Mouse (Mus musculus) lung, postnatal 25 days (tissue): Measurements from ENCODE around the gene Prr18.
A peak's percentile ranks its signal among the peaks of the same experiment; 100 is the strongest.
"Not testable (repeated sequence)": the region's sequence is repeated elsewhere in the genome, so short reads cannot be mapped to it uniquely, and the experiment has no call there.

Source experiments
- DNase-seq: peaks from one replicate; pipeline ENCODE4 v3.0.0; 2022; ENCODE audit warnings: low spot score

Gene Prr18

DNA sequence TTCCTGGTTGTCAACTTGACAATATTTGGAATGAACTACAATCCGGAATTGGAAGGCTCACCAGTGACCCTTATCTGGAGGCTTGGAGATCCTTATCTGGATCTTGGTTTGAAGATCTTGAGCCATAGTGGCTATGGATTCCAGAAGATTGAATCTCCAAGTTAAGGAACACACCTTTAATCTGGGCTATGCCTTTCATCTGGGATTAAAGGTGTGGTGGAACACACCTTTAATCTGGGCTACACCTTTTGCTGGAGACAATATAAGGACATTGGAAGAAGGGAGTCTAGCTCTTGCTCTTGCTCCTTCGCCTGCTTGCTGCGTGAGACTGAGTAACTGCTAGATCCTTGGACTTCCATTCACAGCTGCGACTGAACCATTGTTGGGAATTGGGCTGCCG lies at the start of gene Prr18:
TSS of gene Prr18 (plus strand) at position 301 of the 400 bp plus-strand sequence.
- not testable (repeated sequence) for DNase-seq

GRCm38 (mm10) chr17:8289993-8290679 lies 47.1 kb upstream of the Prr18 start:
- no peak for DNase-seq

DNA sequence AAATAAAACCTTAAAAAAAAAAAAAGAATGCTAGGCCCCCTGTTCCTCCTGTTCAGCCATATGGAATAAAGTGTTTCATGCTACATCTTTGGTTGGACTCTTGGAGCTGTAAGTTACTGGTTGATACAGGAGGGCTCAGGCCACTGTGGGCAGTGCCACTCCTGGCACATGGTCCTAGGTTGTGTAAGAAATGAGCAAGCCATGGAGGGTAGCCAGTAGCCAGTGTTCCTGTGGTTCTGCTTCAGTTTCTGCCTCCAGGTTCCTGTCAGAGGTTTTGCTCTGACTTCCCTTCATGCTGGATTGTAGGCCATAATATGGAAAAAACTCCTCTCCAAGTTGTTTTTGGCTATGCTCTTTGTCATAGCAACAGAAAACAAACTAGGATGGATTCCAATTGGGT lies 46.5 kb upstream of the Prr18 start:
- no peak for DNase-seq

DNA sequence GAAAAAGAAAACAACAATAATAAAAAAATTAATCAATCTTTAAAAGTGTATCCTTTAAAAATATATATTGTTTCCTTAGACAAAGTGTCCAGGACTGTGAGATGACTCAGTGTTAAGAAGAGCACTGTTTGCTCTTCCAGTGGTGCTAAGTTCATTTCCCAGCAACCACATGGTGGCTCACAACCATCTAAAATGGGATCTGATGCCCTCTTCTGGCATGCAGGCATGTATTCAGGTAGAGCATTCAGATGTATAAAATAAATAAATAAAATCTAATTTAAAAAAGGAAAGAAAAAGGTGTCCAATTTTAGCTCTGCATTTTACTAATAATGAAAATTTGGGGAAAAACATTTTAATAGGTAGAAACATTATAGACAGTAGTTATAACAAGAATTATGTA lies 41.4 kb upstream of the Prr18 start:
- no peak for DNase-seq

DNA sequence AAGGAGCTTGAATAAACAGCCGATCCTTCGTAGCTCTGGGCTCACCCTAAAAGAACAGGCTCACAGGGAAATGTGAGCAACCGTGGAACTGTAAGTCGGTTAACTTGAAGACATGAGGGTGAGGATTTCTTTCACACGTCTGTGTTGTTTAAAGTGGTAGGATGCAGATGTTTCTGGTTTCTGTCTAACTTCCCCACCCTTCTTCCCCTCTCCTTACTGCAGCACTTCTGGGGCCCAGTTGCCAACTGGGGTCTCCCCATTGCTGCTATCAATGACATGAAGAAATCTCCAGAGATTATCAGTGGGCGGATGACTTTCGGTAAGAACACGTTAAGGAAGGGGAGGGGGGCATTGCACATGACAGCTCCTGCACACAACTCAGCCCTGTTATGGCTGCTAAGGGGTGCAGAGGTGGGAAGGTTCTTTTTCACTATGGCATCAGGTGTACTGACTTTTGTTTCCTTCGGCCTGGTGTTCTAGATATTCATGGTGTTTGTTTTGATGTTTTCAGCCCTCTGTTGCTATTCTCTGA lies 40.9 kb upstream of the Prr18 start:
- no peak for DNase-seq

- no peak for DNase-seq
Observed at GRCm38 (mm10) chr17:8297746-8298145, 39.5 kb upstream of the Prr18 start.

DNA sequence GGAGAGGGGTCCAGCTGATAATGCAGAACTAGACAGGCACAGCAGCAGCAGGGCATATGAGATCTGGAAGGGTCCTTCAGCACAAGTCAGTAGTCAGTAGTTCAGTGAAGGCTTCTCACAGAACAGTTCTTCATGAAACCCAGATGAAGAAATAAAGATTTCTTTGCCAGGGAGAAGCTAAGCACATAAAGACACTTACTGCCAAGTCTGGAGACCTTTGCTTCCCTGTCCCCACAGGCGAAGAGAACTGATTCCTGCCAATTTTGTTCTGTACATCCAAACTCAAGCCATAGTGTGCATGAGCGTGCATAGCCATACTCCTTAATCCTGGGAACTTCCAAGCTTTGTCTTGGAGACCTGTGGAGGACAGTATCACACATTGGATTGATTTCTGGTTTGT lies 39.0 kb upstream of the Prr18 start:
- no peak for DNase-seq

DNA sequence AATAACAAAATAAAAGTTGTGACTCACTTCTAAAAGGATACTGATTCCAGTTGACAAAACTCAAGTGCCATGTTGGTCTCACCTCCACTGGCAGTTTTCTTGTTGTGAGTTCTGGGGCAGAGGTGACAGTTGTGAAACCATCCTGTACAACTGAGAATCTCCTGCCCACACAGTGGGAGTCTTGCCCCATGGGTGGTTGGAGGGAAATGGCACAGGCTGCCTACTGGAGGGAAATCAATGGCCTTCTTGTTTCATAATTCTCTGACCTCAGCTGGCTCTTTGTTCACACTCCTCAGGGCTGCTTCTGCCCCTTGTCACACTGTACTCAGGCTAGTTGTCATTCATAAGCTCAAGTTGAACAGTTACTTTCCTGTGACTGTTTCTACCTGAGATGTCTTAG lies 37.7 kb upstream of the Prr18 start:
- peak; percentile 35 for DNase-seq

GRCm38 (mm10) chr17:8301515-8301914 lies 35.7 kb upstream of the Prr18 start:
- no peak for DNase-seq

GRCm38 (mm10) chr17:8302772-8303438 lies 34.4 kb upstream of the Prr18 start:
- no peak for DNase-seq

DNA sequence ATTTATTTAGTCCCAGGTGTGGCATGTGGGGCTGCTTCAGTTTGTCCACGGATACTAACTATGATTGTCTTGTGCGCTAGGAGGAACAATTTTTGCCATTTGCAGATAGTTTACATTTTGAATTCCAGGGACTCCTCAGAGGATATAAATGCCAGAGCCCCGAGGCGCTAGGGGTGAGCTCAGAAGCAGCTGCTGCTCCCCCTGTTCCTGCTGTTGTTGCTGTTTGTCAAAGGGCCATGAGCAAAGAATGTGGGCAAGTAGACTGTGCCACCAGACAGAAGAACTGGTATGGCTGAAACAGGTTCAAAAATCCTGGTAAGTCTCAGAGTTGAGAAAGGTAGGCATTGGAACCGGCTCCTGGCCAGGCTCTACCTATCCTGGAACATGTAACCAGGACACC lies 33.6 kb upstream of the Prr18 start:
- DNase-seq, result no peak

DNA sequence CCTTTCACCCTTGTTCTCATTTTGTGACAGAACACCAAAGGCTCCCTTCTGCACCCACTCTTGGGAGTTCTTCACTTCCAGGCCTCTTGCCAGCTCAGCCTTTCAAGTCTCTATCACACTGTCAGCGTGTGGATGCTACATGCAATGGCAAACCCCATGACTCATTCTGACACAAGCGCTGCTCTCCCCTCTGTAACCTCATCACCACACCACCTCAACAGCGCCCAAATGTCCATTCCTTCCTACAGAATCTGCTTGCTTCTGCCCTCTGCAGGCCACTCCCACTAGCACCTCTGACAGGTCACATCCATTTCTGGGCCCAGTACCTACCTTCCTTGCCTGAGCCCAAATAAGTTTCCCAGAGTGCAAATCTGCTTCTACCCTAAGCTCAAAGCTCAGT lies 31.5 kb upstream of the Prr18 start:
- DNase-seq, result no peak

DNA sequence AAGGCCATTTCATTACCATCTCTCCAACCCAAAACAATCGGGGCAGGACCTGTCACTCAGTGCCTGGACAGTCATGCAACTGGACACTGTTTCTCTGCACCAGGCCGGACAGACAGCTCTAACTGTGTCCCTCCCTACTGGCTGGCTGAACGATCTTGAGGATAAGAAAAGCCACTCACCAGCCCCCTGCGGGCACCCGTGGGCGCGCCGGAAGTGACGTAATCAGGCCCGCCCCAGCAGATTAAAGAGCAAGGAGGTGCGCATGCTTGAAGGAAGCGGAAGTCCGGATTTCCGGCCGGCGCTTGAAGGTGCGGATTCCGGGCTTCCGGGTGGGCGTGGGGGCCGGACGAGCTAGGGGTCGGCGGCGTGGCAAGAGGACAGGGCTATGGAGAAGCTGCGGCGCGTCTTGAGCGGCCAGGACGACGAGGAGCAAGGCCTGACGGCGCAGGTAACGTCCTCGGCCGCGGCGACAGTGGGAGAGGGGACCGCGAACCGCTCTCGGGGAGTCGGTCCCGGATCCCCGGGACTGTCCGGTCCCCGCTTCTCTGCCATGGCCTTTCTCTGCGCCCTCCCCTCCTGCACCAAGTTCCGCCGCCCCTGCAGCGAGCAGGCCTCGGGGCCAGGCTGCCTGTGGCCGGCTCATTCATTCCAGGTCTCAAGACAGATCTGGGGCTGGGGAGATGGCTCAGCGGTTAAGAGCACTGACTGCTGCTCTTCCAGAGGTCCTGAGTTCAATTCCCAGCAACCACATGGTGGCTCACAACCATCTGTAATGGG lies 26.2 kb upstream of the Prr18 start, which contains the start of gene Sft2d1:
TSS of gene Sft2d1 (plus strand) at position 265 of the 777 bp plus-strand sequence.
- peak; percentile 96 for DNase-seq

DNA sequence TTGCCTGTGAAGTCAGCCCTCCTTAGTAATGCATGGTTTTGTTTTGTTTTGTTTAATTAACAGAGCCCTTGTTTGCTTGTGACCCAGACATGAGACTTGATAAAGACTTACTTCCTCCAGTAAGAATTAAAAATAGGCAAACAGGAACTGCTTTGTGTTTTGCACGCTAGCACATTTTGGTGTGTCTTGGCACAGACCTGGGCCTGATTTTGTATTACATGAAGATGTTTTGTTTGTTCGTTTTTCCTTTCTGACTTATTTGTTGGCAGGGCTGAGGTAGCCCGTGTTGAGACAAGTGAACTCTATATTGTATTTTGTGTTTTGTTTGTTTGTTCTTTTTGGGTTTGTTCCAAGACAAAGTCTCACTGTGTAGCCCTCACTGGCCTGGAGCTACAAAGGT lies 25.5 kb upstream of the Prr18 start:
- peak; percentile 31 for DNase-seq

DNA sequence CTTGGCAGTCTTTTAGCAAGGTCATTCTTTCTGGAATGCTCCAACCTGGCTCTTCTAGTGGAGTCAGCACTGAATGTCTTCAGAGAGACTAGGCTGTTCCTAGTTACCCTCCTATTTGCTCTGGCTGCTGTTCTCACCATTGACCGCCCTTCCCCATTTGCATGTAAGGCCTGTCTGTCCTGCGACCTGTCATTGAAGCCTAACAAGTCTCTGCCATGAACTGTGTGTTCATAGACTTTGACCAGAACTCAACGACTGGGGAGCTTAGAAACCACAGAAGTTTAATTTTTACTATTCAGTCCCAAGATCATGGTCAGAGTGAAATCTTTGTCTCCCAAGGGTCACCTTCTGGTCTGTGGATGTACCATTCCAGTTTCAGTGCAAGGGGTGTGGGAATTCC lies 23.3 kb upstream of the Prr18 start:
- DNase-seq, result no peak

- DNase-seq, result peak; percentile 67
Observed at GRCm38 (mm10) chr17:8316251-8316650, 21.0 kb upstream of the Prr18 start.

- DNase-seq, result not testable (repeated sequence)
Observed at GRCm38 (mm10) chr17:8326877-8327276, 10.4 kb upstream of the Prr18 start.

DNA sequence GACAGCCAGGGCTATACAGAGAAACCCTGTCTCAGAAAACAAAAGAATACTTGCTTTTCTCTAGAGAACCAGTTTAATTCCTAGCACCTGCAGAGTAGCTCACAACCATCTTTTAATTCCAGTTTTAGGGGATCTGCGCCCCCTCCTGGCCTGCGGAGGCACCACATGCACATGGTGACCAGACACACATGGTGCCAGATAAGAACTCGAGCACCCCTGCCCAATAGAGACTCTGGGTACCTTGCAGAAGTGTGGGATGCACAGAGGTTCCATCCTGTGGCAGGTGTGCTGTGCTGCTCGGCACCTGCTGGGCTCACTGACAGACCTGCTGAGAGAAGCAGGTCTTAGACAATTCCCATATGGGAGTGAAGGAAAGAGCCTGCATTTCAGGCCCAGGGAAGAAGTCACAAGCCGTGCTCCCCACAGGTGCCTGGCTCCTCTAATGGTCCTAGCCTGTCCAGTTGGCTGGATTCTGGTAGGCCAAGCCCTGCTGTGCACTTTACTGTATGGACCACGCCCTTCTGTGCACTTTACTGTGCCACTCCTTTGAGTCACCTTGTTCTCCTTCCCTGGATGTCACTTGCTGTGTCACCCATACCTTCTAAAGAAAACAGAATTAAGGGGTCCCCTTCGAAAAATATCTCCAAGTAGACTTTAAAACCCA lies 8.6 kb upstream of the Prr18 start:
- DNase-seq, result no peak

DNA sequence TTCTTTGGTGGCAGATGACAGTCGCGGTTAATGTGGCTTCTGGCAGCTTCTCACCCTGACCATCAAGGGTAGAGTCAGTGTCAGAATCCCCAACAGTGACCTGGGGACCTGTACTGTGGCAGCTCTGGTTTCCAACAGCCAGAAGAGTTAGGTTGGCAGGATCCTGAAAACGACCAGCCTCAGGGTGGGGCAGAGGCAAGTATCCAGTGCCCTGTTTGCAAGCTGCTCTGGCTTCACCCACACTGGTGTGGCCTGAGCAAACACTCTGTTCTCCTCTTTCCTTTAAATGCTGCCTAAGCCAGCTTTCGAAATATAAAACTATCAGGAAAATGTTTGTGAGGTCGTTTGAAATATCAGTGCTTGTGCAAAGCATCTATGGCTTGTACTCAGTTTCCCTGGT lies 6.7 kb upstream of the Prr18 start:
- DNase-seq, result no peak

- peak; percentile 59 for DNase-seq
Observed at GRCm38 (mm10) chr17:8339666-8340374, 2.6 kb downstream of the Prr18 start.
